Mouse (Mus musculus) embryonic facial prominence, embryonic 12.5 days (tissue): ENCODE measurements around the gene Rmnd5b. TPM values are rescaled to one million over a fixed set of nuclear protein-coding genes. Genes with fewer than 3 reads are reported as not detected.

ENCODE experiments used
- ATAC-seq: fragments of 200-750 bp; cut with Nextera tagmentation; 2 replicates; pipeline ENCODE4 v1.8.0; 2017; ENCODE audit not compliant: insufficient number of reproducible peaks, insufficient read depth, low FRiP score, low TSS enrichment
- H3K27ac ChIP-seq: fragments of 300-500 bp; sonication (generic); 2 replicates; pipeline ENCODE4 v1.5.1; 2016; ENCODE audit warnings: mild to moderate bottlenecking
- H3K27me3 ChIP-seq: fragments of 300-500 bp; sonication (generic); 2 replicates; pipeline ENCODE4 v1.6.1; 2016; ENCODE audit warnings: mild to moderate bottlenecking, moderate library complexity
- H3K36me3 ChIP-seq: fragments of 300-500 bp; sonication (generic); 2 replicates; pipeline ENCODE4 v1.6.1; 2016; ENCODE audit warnings: mild to moderate bottlenecking
- H3K4me1 ChIP-seq: fragments of 300-500 bp; sonication (generic); 2 replicates; pipeline ENCODE4 v1.6.1; 2016
- H3K4me2 ChIP-seq: fragments of 300-500 bp; sonication (generic); replicated peaks from 2 replicates; pipeline ENCODE4 v1.6.1; 2016; ENCODE audit warnings: mild to moderate bottlenecking, moderate library complexity
- H3K4me3 ChIP-seq: fragments of 300-500 bp; sonication (generic); 2 replicates; pipeline ENCODE4 v1.5.1; 2016; ENCODE audit warnings: mild to moderate bottlenecking
- H3K9ac ChIP-seq: fragments of 300-500 bp; sonication (generic); 2 replicates; pipeline ENCODE4 v1.6.1; 2016; ENCODE audit warnings: mild to moderate bottlenecking, moderate library complexity
- H3K9me3 ChIP-seq: fragments of 300-500 bp; sonication (generic); 2 replicates; pipeline ENCODE4 v1.6.1; 2016; ENCODE audit warnings: mild to moderate bottlenecking, moderate library complexity
- WGBS: fragments of 180-500 bp; shearing (Covaris S2); methylation state at CpG from one replicate; pipeline ENCODE4 v1.1.7; 2016; 5-methylcytosine and 5-hydroxymethylcytosine counted together
- polyA plus RNA-seq: library from polyadenylated mRNA; unstranded; fragments of >200 nt; fragmentation: Nextera tagmentation; extraction: Ambion mirVana; gene quantifications from 2 replicates; pipeline ENCODE4 v1.2.1, GENCODE M21; 2016

Rmnd5b gene
- polyA plus RNA-seq, 1 experiment from 2014 or later: 43.7 TPM

DNA sequence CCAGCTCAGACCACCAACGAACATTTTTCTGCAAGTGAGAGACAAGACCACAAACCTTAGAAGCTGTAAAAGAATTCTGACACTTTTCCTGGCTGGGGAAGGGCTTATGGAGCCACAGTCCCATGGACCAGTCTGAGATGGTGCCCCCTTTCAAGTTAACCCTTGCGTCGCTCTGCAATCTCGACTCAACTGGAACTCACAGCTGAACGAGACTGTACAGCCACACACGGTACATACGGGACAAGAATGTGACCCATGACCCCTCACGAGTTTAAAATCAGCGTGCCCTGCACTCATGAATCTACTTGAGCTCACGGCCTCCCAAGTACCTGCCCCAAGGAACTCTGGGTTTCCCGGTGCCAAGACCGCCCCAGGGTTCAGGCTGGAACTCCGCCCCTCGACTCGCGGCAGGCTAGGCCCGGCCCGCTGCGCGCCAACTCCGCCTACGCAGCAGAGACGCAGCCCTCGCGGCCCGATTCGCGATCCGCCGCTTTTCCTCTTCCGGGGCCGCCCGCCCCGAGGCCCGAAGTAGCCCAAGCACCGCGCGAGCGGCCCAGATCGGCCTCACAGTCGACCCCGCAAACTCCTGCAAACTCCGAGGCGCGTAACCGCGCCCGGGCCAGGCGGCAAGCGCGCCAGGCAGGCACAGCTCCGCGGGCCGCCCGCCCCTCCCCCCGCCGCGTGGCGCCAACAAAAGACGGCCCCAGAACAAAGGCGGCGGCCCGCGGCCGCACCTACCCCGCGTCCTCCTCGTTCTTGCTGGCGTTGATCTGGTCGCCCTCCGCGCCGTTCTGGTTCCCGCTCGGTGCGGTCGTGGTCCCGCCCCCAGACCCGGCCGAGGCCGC lies 29.9 kb downstream of the Rmnd5b start:
- ATAC-seq: peak; percentile 55; the same call in 1 of the 2 replicates
- Histone ChIP-seq H3K9ac (peak overlapping the region; percentile 100), H3K4me1 (peaks cover 34% of the 10 kb centered on the region), H3K4me3 (peak overlapping the region; percentile 99), H3K4me2 (peak overlapping the region; percentile 90), H3K9me3 (no peaks in the 10 kb centered on the region), H3K27ac (peak overlapping the region; percentile 96), H3K36me3 (peaks cover 44% of the 10 kb centered on the region), H3K27me3 (no peaks in the 10 kb centered on the region; the same call in 1 of the 2 replicates)
- under 1% methylated on average over 73 of the region's 81 CpGs for WGBS

GRCm38 (mm10) chr11:51602253-51602652 lies 33.4 kb downstream of the Rmnd5b start:
- Histone ChIP-seq H3K9ac (no peak overlapping the region; the same call in 1 of the 2 replicates), H3K36me3 (peaks cover 80% of the 10 kb centered on the region), H3K4me1 (peaks cover 31% of the 10 kb centered on the region), H3K4me3 (no peak overlapping the region), H3K27ac (no peak overlapping the region), H3K4me2 (no peak overlapping the region), H3K27me3 (no peaks in the 10 kb centered on the region; the same call in 1 of the 2 replicates), H3K9me3 (no peaks in the 10 kb centered on the region)
- ATAC-seq: no peak
- 84% methylated on average over 3 of the region's 3 CpGs for WGBS

- Histone ChIP-seq H3K4me1 (peaks cover 11% of the 10 kb centered on the region; the same call in 1 of the 2 replicates), H3K27ac (no peak overlapping the region), H3K4me3 (no peak overlapping the region), H3K27me3 (no peaks in the 10 kb centered on the region), H3K4me2 (no peak overlapping the region), H3K36me3 (peaks cover 99% of the 10 kb centered on the region), H3K9me3 (no peaks in the 10 kb centered on the region), H3K9ac (no peak overlapping the region)
- no peak for ATAC-seq
- WGBS: 81% methylated on average over 2 of the region's 2 CpGs
Measured at GRCm38 (mm10) chr11:51597553-51597952, 38.1 kb downstream of the Rmnd5b start.

GRCm38 (mm10) chr11:51595459-51596083 lies 40.1 kb downstream of the Rmnd5b start:
- H3K36me3 ChIP-seq: peaks cover 99% of the 10 kb centered on the region
- no peak for ATAC-seq
- no peaks in the 10 kb centered on the region for H3K27me3 ChIP-seq
- H3K4me3 ChIP-seq: no peak overlapping the region
- no peaks in the 10 kb centered on the region for H3K4me1 ChIP-seq
- H3K27ac ChIP-seq: no peak overlapping the region
- no peak overlapping the region for H3K9ac ChIP-seq
- no peaks in the 10 kb centered on the region for H3K9me3 ChIP-seq
- no peak overlapping the region for H3K4me2 ChIP-seq
- 91% methylated on average over 1 of the region's 1 CpGs for WGBS

DNA sequence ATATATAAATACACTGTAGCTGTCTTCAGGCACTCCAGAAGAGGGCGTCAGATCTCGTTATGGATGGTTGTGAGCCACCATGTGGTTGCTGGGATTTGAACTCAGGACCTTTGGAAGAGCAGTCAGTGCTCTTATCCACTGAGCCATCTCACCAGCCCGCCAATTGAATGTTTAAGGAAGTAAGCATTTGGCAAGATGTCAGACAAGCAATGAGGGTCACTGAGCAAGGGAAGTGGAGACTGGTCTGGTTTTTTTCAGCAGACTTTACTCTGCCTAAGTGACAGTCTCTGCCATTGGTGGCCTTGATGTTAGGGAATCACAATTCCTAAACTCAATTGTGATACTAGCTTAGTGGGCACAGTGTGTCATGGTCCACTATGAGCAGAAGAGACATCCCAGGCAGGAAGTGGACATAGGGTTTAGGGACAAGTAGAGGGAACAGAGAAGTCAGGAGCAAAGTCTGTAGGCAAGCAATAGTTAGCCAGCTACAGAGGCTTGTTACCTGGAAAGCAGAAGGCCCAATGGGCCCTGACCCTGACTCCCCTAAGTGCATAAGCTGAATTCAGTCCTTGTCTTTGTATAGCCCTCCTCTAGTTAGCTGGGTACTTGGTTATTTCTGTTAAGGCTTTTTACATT lies 40.9 kb downstream of the Rmnd5b start:
- no peak for ATAC-seq
- H3K36me3 ChIP-seq: peaks cover 99% of the 10 kb centered on the region
- WGBS: 74% methylated on average over 3 of the region's 3 CpGs

DNA sequence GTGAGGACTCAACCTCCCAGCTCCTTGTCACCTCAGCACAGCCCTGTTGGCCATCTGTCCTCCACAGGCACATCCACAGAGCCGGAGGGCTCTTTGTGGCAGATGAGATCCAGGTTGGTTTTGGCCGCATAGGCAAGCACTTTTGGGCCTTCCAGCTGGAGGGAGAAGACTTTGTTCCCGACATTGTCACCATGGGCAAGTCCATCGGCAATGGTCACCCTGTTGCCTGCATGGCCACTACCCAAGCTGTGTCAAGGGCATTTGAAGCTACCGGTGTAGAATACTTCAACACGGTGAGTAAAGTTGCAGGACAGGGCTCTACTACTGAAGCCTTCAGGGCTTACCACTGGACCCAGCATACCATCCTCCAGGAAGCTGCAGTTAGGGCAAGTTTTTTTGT lies 41.8 kb downstream of the Rmnd5b start:
- H3K36me3 ChIP-seq: peaks cover 99% of the 10 kb centered on the region
- no peak for ATAC-seq

More for the DNA sequence above, 40.9 kb downstream of the Rmnd5b start:
- Histone ChIP-seq H3K4me3 (no peak overlapping the region), H3K27ac (no peak overlapping the region), H3K27me3 (no peaks in the 10 kb centered on the region), H3K9me3 (no peaks in the 10 kb centered on the region), H3K4me1 (no peaks in the 10 kb centered on the region), H3K4me2 (no peak overlapping the region), H3K9ac (no peak overlapping the region)

GRCm38 (mm10) chr11:51593368-51593767 lies 42.3 kb downstream of the Rmnd5b start:
- Histone ChIP-seq H3K27ac (no peak overlapping the region), H3K27me3 (no peaks in the 10 kb centered on the region), H3K4me2 (no peak overlapping the region), H3K36me3 (peaks cover 98% of the 10 kb centered on the region), H3K4me3 (no peak overlapping the region), H3K9me3 (no peaks in the 10 kb centered on the region), H3K4me1 (no peaks in the 10 kb centered on the region), H3K9ac (no peak overlapping the region)
- 95% methylated on average over 4 of the region's 4 CpGs for WGBS
- no peak for ATAC-seq

More for the DNA sequence above, 41.8 kb downstream of the Rmnd5b start:
- WGBS: 91% methylated on average over 6 of the region's 6 CpGs
- H3K27me3 ChIP-seq: no peaks in the 10 kb centered on the region
- H3K27ac ChIP-seq: no peak overlapping the region
- H3K4me3 ChIP-seq: no peak overlapping the region
- H3K4me1 ChIP-seq: no peaks in the 10 kb centered on the region
- H3K4me2 ChIP-seq: no peak overlapping the region
- no peak overlapping the region for H3K9ac ChIP-seq
- H3K9me3 ChIP-seq: no peaks in the 10 kb centered on the region

DNA sequence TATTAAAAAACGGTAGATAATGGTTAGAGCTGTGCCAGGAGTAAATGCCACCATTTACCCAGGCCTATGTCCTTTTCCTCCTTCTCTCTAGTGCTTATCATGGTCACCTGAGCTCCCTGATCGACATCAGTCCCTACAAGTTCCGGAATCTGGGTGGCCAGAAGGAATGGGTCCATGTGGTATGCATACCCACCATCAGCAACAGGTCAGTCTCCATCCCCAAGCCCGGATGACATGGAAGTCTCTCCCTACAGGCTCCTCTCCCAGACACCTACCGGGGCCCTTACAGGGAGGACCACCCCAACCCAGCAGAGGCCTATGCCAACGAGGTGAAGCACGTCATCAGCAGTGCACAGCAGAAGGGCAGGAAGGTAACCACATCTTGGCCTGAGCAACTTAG lies 43.8 kb downstream of the Rmnd5b start:
- peaks cover 98% of the 10 kb centered on the region for H3K36me3 ChIP-seq
- no peak overlapping the region for H3K4me3 ChIP-seq
- no peaks in the 10 kb centered on the region for H3K27me3 ChIP-seq
- H3K27ac ChIP-seq: no peak overlapping the region
- no peak overlapping the region for H3K4me2 ChIP-seq
- H3K4me1 ChIP-seq: no peaks in the 10 kb centered on the region
- H3K9me3 ChIP-seq: no peaks in the 10 kb centered on the region
- WGBS: 90% methylated on average over 7 of the region's 7 CpGs
- no peak for ATAC-seq
- no peak overlapping the region for H3K9ac ChIP-seq

DNA sequence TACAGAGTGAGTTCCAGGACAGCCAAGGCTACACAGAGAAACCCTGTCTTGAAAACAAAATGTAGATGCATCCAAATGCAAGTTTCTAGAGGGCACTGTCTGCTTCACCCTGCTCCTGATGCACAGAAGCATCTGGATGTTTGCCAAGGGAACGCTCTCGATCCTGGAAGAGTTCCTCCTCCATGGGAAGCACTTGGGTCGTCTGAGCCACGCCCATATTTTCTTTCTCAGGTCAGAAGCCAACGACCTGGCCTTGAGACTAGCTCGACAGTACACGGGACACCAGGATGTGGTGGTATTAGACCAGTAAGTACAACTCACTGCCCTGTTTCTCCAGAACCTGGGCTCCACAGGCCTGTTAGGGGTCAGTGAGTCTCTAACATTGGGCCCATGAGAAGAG lies 44.5 kb downstream of the Rmnd5b start:
- Histone ChIP-seq H3K4me2 (no peak overlapping the region), H3K9me3 (no peaks in the 10 kb centered on the region), H3K9ac (no peak overlapping the region), H3K27ac (no peak overlapping the region), H3K36me3 (peaks cover 99% of the 10 kb centered on the region), H3K4me1 (no peaks in the 10 kb centered on the region), H3K27me3 (no peaks in the 10 kb centered on the region), H3K4me3 (no peak overlapping the region)
- WGBS: 78% methylated on average over 7 of the region's 7 CpGs
- ATAC-seq: no peak

DNA sequence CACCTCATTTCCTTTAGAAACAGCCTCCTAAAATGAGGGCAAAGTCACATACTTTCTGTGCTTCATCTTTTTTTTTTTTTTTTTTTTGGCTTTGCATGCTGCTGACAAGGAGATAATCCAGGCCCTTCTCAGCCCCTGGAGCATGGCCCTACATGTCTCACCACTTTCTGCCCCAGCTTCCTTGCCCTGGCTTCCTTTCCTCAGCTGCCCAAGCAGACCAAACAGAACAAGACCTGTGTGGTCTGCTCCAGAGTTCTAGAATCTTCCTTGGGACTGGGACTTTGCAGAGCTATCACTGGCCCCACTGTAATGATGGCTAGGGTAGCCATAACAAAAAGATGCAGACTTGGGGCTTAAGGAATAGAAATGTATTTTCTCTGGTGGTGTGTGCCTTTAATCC lies 45.7 kb downstream of the Rmnd5b start:
- peaks cover 92% of the 10 kb centered on the region for H3K36me3 ChIP-seq

DNA sequence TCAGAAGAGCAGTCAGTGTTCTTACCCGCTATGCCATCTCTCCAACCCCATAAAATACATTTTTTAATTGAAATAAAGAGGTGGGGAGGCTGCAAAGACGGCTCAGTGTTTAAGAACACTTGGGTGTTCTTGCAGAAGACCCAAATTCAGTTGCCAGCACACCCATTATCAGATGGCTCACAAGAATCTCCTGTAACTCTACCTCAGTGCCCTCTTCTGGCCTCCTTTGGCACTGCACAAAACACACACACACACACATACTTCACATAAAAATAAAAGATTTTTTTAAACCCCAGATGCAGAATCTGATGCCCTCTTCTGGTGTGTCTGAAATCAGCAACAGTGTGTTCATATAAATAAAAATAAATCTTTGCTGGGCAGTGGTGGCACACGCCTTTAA lies 46.9 kb downstream of the Rmnd5b start:
- 96% methylated on average over 3 of the region's 3 CpGs for WGBS
- H3K4me2 ChIP-seq: no peak overlapping the region
- peaks cover 81% of the 10 kb centered on the region for H3K36me3 ChIP-seq
- no peak overlapping the region for H3K9ac ChIP-seq
- no peak overlapping the region for H3K27ac ChIP-seq
- no peaks in the 10 kb centered on the region for H3K27me3 ChIP-seq
- no peak for ATAC-seq
- H3K4me3 ChIP-seq: no peak overlapping the region
- H3K4me1 ChIP-seq: peaks cover 13% of the 10 kb centered on the region
- no peaks in the 10 kb centered on the region for H3K9me3 ChIP-seq

More for the DNA sequence above, 45.7 kb downstream of the Rmnd5b start:
- Histone ChIP-seq H3K4me2 (no peak overlapping the region), H3K9me3 (no peaks in the 10 kb centered on the region), H3K9ac (no peak overlapping the region), H3K27me3 (no peaks in the 10 kb centered on the region), H3K4me1 (peaks cover 8% of the 10 kb centered on the region), H3K4me3 (no peak overlapping the region), H3K27ac (no peak overlapping the region)
- ATAC-seq: no peak
